Mouse (Mus musculus): ENCODE data around the gene Pdlim4.

DNA sequence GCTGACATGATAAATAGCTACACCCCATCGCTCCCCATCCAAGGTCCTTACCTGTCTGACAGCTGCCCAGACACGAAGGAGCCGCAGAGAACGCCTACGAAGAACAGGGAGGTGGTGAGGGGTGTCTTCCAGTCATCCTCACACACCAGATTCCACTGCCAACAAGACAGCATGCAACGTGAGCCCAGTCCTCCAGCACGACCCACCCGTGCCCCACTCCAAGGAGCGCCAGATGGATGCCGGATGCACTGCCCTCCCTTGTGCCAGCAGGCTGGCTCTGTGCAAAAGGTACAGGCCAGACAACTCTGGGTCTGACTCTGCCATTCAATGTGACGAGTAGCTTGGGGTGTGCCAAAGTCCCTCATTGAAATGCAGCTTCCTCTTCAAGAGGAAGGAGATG lies 61.1 kb downstream of the Pdlim4 start:
- TF ChIP-seq POLR2A (IDR thresholded peaks at IDR 0.05; ENCODE audit: low read depth, low read length) (no peak), CTCF (IDR thresholded peaks at IDR 0.05; ENCODE audit: extremely low read depth, insufficient read depth, insufficient read length, insufficient replicate concordance) (no peak)

Data from spleen, adult 2 months (tissue).